Mouse (Mus musculus): ENCODE measurements around the gene Lpcat3. TPM values are rescaled to one million over a fixed set of nuclear protein-coding genes. Genes with fewer than 3 reads are reported as not detected.

Gene Lpcat3
- total RNA-seq, 1 experiment from 2014 or later: 91.9 TPM

DNA sequence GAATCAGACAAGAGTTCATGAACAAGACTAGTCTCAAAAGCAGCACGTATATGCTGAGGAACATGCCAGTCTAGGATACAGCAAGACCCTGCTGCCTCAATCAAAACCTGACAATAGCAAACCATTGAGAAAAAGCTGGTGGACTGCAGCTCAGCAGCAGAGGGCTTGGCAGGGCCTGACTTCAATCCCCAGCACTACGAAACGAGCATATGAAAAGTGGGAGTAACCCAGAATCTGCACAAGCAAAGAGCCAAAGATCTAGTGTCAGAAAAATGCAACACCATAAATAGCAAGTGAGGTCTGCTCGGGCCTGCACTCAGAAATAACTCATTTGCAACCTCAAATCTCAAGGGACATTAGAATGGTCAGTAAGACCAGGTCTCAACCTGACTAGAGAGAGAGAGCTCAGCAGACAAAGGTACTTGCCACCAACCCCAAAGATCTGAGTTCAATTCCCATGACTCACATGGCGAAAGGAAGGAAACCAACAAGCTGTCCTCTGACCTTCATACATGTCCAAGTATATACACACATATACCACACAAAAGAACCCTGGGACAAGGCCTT lies 43.3 kb downstream of the Lpcat3 start:
- no peak for DNase-seq

DNA sequence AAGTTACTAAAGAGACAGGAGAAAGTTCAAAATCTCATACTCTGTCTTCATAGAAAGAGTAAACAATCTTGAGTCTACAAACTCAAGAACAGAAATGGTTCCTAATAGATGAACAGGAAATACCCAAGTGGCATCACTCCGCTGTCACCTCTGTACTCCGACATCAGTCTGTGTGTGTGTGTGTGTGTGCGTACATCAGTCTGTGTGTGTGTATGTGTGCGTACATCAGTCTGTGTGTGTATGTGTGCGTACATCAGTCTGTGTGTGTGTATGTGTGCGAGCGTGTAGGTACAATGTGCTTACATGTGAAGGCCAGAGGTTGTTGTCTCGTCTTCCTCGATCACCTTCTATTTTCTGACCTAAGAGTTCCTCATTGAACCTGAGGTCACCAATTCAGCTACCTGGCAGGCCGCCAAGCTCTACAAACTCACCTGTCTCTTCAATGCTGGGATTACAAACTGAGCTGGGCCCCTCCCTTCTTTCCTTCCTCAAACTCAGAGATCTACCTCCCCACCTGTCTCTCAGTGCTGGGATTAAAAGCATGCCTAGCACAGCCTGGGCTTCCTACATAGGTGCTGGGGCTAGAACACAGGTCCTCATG lies 45.6 kb downstream of the Lpcat3 start:
- DNase-seq: no peak

DNA sequence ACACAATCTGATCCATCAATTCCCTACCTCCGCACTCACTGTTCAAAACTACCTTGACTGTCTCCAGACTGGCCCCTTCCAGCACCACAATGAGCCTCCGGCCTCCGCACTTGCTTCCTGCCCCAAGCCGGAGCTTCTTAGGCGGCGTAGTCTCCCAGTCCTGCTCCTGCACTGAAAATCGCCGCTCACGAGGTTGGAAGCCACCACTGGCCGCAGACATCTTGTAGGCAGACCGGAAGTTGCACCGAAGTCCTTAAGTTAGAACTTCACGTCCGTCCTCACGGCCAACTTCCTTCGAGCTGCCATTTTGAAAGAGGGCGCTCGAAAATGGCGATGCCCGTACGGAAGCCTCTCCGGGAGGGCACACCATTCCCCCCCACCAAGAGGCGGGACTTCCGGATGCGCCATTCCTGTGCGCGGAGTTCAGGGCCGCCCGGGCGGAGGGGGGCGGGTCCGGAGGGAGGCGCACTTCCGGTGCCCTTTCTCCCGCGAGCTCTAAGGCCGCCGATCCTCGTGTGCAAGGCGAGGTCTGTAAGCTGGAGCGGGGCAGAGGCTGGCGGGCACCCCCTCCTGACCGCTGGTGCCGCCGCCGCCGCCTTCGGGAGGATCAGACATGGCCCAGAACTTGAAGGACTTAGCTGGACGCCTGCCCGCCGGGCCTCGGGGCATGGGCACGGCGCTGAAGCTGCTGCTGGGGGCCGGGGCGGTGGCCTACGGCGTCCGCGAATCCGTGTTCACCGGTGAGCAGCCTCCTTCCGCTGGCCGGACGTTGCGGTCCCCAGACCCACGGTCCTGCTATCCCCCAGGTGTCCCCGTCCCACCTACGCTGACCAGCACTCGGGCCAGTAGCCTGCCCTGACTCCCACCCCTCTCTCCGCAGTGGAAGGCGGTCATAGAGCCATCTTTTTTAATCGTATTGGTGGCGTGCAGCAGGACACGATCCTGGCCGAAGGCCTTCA lies 49.3 kb downstream of the Lpcat3 start, which contains the start of the genes Emg1 and Phb2:
Gene Emg1 (minus strand): TSS at position 355 of the 959 bp plus-strand sequence.
Gene Phb2 (plus strand): TSS at position 513 of the 959 bp plus-strand sequence.
- DNase-seq: peak; percentile 98

GRCm38 (mm10) chr6:124712918-124713317 lies 50.1 kb downstream of the Lpcat3 start:
- DNase-seq: no peak

GRCm38 (mm10) chr6:124716864-124717490 lies 54.1 kb downstream of the Lpcat3 start:
- DNase-seq: peak; percentile 52

DNA sequence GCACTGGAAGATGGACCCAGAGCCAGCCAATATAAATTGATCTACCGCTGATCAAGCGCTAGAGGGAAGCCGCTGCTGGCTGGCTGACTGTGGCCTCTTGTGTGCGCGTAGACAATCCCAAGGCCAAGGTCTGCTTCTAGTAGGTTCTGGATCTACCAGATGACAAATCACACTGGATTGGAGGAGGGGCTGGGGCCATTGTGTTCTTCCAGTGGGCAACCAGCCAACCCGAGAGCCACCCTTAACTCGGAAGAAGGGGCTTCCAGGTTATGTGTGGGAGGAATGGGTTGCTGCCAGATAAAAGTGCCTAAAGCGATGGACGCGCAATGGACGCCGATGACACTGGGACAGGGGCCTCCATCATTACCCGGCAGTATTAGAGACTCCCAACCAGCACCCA lies 55.1 kb downstream of the Lpcat3 start:
- no peak for DNase-seq

DNA sequence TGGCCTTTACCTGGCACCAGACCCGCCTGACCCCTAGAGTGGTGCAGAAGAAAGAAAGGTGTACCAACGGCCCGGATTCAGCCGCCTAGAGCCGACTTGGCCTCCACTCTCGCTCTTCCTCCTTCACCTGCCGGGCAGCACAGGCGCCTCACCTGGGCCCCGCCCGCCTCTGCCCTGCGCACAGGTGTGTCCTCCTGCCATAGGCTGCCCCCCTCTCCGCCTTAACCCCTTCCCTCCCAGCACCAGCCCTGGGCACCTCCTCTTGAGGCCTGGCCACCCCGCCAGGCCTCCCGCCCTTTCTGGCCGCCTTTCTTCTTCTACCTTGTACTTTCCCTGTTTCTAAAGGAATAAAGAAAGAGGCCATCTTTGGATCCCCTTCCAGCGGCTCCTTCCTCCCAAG lies 55.9 kb downstream of the Lpcat3 start:
- DNase-seq: no peak

- no peak for DNase-seq
Measured at GRCm38 (mm10) chr6:124719354-124719978, 56.6 kb downstream of the Lpcat3 start.

DNA sequence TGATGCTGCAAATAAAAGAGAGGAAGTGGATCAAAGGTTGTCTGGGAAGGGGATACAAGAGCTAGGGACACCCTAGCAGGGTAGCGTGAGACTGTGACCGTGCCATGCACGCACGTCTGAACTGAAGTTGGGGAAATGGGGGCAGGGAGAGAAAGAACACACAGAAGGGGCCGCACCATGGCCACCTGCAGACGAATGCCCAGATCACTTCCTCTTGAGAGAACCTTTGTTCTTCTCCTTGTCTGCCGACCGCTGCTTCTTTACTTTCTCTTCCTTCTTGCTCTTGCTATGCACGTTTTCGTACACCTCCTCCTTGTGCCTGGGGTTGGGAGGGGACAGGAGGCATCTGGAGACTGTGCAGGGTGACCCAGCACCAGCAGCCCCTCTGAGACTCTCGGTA lies 58.1 kb downstream of the Lpcat3 start:
- no peak for DNase-seq

- DNase-seq: no peak
Measured at GRCm38 (mm10) chr6:124722876-124723473, 60.1 kb downstream of the Lpcat3 start.

- no peak for DNase-seq
Measured at GRCm38 (mm10) chr6:124723541-124723940, 60.7 kb downstream of the Lpcat3 start.

- no peak for DNase-seq
Measured at GRCm38 (mm10) chr6:124724472-124724871, 61.6 kb downstream of the Lpcat3 start.

GRCm38 (mm10) chr6:124728621-124729020 lies 65.8 kb downstream of the Lpcat3 start:
- DNase-seq: peak; percentile 48

- no peak for DNase-seq
Measured at GRCm38 (mm10) chr6:124729850-124730705, 67.3 kb downstream of the Lpcat3 start.

DNA sequence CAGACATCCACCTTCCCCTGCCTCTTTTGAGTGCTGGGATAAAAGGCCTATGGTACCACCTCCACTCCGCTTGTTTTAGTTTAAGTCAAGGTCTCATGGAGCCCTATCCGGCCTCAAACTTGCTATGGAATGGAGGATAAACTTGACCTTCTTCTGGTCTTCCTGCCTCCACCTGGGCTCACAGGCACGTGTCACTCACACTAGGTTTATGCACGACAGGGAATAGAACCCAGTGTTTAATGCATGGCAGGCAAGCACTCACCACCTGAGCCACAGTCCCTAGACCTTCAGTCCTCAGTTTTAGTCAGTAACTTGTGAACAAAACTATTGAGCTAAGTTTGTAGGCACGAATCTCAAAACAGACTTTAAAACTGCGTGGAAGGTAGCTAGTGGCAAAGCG lies 68.2 kb downstream of the Lpcat3 start:
- no peak for DNase-seq

GRCm38 (mm10) chr6:124732476-124733370 lies 69.9 kb downstream of the Lpcat3 start:
- DNase-seq: no peak

DNA sequence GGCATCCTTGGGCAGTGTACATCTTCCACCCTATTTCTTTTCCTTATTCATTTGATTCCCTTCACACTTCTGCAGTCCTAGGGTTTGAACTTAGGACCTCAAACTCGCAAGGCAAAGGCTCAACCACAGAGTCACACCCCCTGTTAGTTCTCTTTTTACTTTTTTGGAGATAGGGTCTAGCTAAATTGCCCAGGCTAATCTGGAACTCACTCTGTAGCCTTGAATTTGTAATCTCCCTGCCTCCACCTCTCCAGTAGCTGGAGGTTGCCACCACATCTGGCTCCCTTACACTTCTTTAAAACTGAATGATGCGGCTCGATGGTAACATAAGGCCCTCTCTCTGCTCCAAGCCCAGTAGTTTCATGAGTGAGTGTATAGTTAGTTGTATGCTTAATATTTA lies 71.6 kb downstream of the Lpcat3 start:
- DNase-seq: no peak

GRCm38 (mm10) chr6:124737040-124737439 lies 74.2 kb downstream of the Lpcat3 start:
- no peak for DNase-seq

- no peak for DNase-seq
Measured at GRCm38 (mm10) chr6:124738511-124739023, 75.7 kb downstream of the Lpcat3 start, which contains the start of gene Ptpn6. Ptpn6 (minus strand) TSS chr6:124738714.
